ENCODE assay signal across 20 mouse cellular contexts in genomic region chr1:118454817-118455216, GRCm38 (mm10).
DNase-seq lines count a peak whose midpoint lies in the region; ATAC-seq and TF ChIP-seq lines count a peak whose summit lies in the region.
"Had no signal": no experiment of that assay in that cellular context is flagged by ENCODE, and none has a peak within 500 bp of the region (broad histone marks: within the 10 kb centered on the region; RNA-seq: fewer than 3 reads in every experiment).

No protein-coding gene starts in this region.

- no peak for TF ChIP-seq EP300 in liver, postnatal 0 days (IDR thresholded peaks at IDR 0.05; ENCODE audit: low read depth)
- TF ChIP-seq EP300 in CH12.LX (IDR thresholded peaks at IDR 0.05; ENCODE audit: low read length): no peak

- WGBS in liver, embryonic 16.5 days (ENCODE audit: insufficient replicate concordance): 84% methylated on average over 4 of the region's 4 CpGs
- 78% methylated on average over 4 of the region's 4 CpGs for WGBS in liver, postnatal 0 days (ENCODE audit: insufficient replicate concordance)
- 50% methylated on average over 4 of the region's 4 CpGs for WGBS in spleen, adult 2 months

- H3K36me3 ChIP-seq in liver, embryonic 16.5 days (ENCODE audit: control insufficient read depth, insufficient read depth): no peaks in the 10 kb centered on the region
- no peaks in the 10 kb centered on the region for H3K36me3 ChIP-seq in liver, postnatal 0 days (replicated peaks; ENCODE audit: insufficient read depth, low read length)
- peaks cover 0 to 23% of the 10 kb centered on the region in 2 experiments for H3K36me3 ChIP-seq in CH12.LX (replicated peaks in 1 of 2; ENCODE audit: control insufficient read depth in 1 of 2, insufficient read depth in 1 of 2, low read length in 1 of 2)
- no peaks in the 10 kb centered on the region for H3K36me3 ChIP-seq in spleen, adult 2 months (ENCODE audit: control insufficient read depth, insufficient read depth, low read length)
- no peaks in the 10 kb centered on the region for H3K36me3 ChIP-seq in splenic B cell, adult 2 months (ENCODE audit: control insufficient read depth, insufficient read depth, low read length, poor library complexity, severe bottlenecking)
- H3K36me3 ChIP-seq: heart, embryonic 15.5 days; hindbrain, embryonic 15.5 days had no signal

- peak overlapping the region; percentile 20; the same call in 1 of the 2 replicates for H3K27ac ChIP-seq in liver, embryonic 16.5 days (ENCODE audit: low read length)
- no peak overlapping the region for H3K27ac ChIP-seq in liver, postnatal 0 days (ENCODE audit: low read depth)
- peak overlapping the region; percentile 93 for H3K27ac ChIP-seq in CH12.LX (ENCODE audit: insufficient read depth, low read depth)
- H3K27ac ChIP-seq in spleen, adult 2 months (ENCODE audit: insufficient read depth, low read length): peak overlapping the region; percentile 84
- H3K27ac ChIP-seq: embryonic facial prominence, embryonic 12.5 days; heart, embryonic 15.5 days; hindbrain, embryonic 15.5 days had no signal

- peaks cover 44% of the 10 kb centered on the region for H3K4me1 ChIP-seq in liver, embryonic 16.5 days (ENCODE audit: control insufficient read depth, low read depth, low read length)
- peaks cover 30% of the 10 kb centered on the region for H3K4me1 ChIP-seq in liver, postnatal 0 days (ENCODE audit: insufficient read depth)
- peaks cover 40 to 79% of the 10 kb centered on the region in 2 experiments for H3K4me1 ChIP-seq in CH12.LX (ENCODE audit: control insufficient read depth in 1 of 2, insufficient read depth in 2 of 2)
- H3K4me1 ChIP-seq in spleen, adult 2 months (ENCODE audit: control insufficient read depth, insufficient read depth, insufficient read length): peaks cover 31% of the 10 kb centered on the region

- H3K79me2 ChIP-seq in CH12.LX (replicated peaks; ENCODE audit: control insufficient read depth, extremely low read depth, insufficient read depth, poor library complexity, severe bottlenecking): peaks cover 69% of the 10 kb centered on the region

- no peaks in the 10 kb centered on the region for H3K9me3 ChIP-seq in liver, embryonic 16.5 days (replicated peaks; ENCODE audit: control insufficient read depth, low read length)
- no peaks in the 10 kb centered on the region for H3K9me3 ChIP-seq in liver, postnatal 0 days (ENCODE audit: low read length)
- no peaks in the 10 kb centered on the region for H3K9me3 ChIP-seq in CH12.LX (replicated peaks; ENCODE audit: low read length)
- H3K9me3 ChIP-seq: embryonic facial prominence, embryonic 12.5 days; heart, embryonic 15.5 days; hindbrain, embryonic 15.5 days had no signal

- in situ Hi-C loops in CH12.LX (cut with MboI; ENCODE audit: low pct_ligation_motif_present, low pct_unique_long_range_greater_than_20kb, low sequenced_read_pairs): no loop called here

- no peak overlapping the region for H3K4me2 ChIP-seq in liver, embryonic 16.5 days (ENCODE audit: low read depth, low read length)
- H3K4me2 ChIP-seq in liver, postnatal 0 days (ENCODE audit: low read depth, low read length): no peak overlapping the region
- peak overlapping the region; percentile 77 for H3K4me2 ChIP-seq in CH12.LX (ENCODE audit: insufficient read depth, low read depth, poor library complexity, severe bottlenecking)
- H3K4me2 ChIP-seq: embryonic facial prominence, embryonic 12.5 days; heart, embryonic 11.5 days; heart, embryonic 15.5 days; hindbrain, embryonic 15.5 days had no signal

- intact Hi-C loops in heart, postnatal 14 days (cut with DNase I): loop anchor here (2.0 to 5.0 kb wide), 3 partner anchors 14 to 118 kb away; no protein-coding TSS in a partner anchor

- no peak for DNase-seq in liver, postnatal 0 days
- DNase-seq in CH12.LX (ENCODE audit: extremely low read depth): peak; percentile 72
- peak; percentile 51 to 75 for DNase-seq in spleen, adult 2 months (ENCODE audit: low read depth in 1 of 2, low spot score in 2 of 2)
- DNase-seq in splenic B cell, adult 2 months (ENCODE audit: low read depth, low spot score): peak; percentile 82
- no peak for DNase-seq in cerebellum, adult 9-11 months
- DNase-seq in heart, postnatal 14 days: no peak
- DNase-seq: adrenal gland, postnatal 14 days; cerebellum, adult 18-20 months; cerebellum, postnatal 14 days; gastrocnemius, postnatal 10 days; heart, adult 18-20 months; heart, postnatal 36 days had no signal

- ATAC-seq in liver, embryonic 16.5 days (ENCODE audit: low read depth): no peak
- no peak for ATAC-seq in liver, postnatal 0 days
- ATAC-seq: activated CD4-positive, CD25-positive, alpha-beta regulatory T cell, adult 4 months; forebrain, embryonic 16.5 days; Patski had no signal

- H3K27me3 ChIP-seq in liver, embryonic 16.5 days (ENCODE audit: control insufficient read depth, insufficient read depth, low read depth, low read length): no peaks in the 10 kb centered on the region
- no peaks in the 10 kb centered on the region for H3K27me3 ChIP-seq in liver, postnatal 0 days (ENCODE audit: insufficient read depth, low read length)
- H3K27me3 ChIP-seq in CH12.LX (replicated peaks): no peaks in the 10 kb centered on the region
- no peaks in the 10 kb centered on the region for H3K27me3 ChIP-seq in spleen, adult 2 months (ENCODE audit: control insufficient read depth, insufficient read depth, low read length)
- no peaks in the 10 kb centered on the region for H3K27me3 ChIP-seq in splenic B cell, adult 2 months (ENCODE audit: control insufficient read depth, insufficient read depth, low read length, poor library complexity, severe bottlenecking)
- H3K27me3 ChIP-seq: embryonic facial prominence, embryonic 12.5 days; heart, embryonic 15.5 days; hindbrain, embryonic 15.5 days; Patski had no signal

- dilution Hi-C loops in CH12.LX (cut with MboI; ENCODE audit: extremely low pct_ligation_motif_present, extremely low pct_unique_long_range_greater_than_20kb, low sequenced_read_pairs): no loop called here

- H3K9ac ChIP-seq in liver, embryonic 16.5 days (ENCODE audit: low read depth, low read length): no peak overlapping the region; the same call in 1 of the 2 replicates
- H3K9ac ChIP-seq in liver, postnatal 0 days (replicated peaks): no peak overlapping the region
- peak overlapping the region; percentile 57 for H3K9ac ChIP-seq in CH12.LX (ENCODE audit: insufficient read depth, low read depth)
- H3K9ac ChIP-seq: embryonic facial prominence, embryonic 12.5 days; heart, embryonic 15.5 days; hindbrain, embryonic 15.5 days had no signal

- no peak for TF ChIP-seq RAD21 in CH12.LX (IDR thresholded peaks at IDR 0.05; ENCODE audit: low read depth, low read length)

- H3K4me3 ChIP-seq in liver, embryonic 16.5 days (ENCODE audit: low read depth, low read length): no peak overlapping the region
- H3K4me3 ChIP-seq in liver, postnatal 0 days (ENCODE audit: low read depth, low read length): no peak overlapping the region
- H3K4me3 ChIP-seq in CH12.LX (replicated peaks in 1 of 3; ENCODE audit: low read depth in 2 of 3, low read length in 2 of 3, poor library complexity in 1 of 3): peak overlapping the region in 2 of 3 experiments; percentile 1 to 40
- H3K4me3 ChIP-seq in spleen, adult 2 months (ENCODE audit: extremely low read depth, insufficient read depth, insufficient read length): no peak overlapping the region
- H3K4me3 ChIP-seq: embryonic facial prominence, embryonic 12.5 days; heart, embryonic 15.5 days; hindbrain, embryonic 15.5 days had no signal

- no peak for TF ChIP-seq POLR2A in CH12.LX (IDR thresholded peaks at IDR 0.05; ENCODE audit: low read depth, low read length)
- no peak for TF ChIP-seq POLR2A in spleen, adult 2 months (IDR thresholded peaks at IDR 0.05; ENCODE audit: low read depth, low read length)

- no peak for TF ChIP-seq CTCF in liver, postnatal 0 days (IDR thresholded peaks at IDR 0.05; ENCODE audit: low read depth)
- TF ChIP-seq CTCF in CH12.LX (conservative IDR thresholded peaks at IDR 0.05 in 1 of 2, IDR thresholded peaks at IDR 0.05 in 1 of 2; ENCODE audit: low read depth in 2 of 2, low read length in 2 of 2): no peak
- TF ChIP-seq CTCF in spleen, adult 2 months (IDR thresholded peaks at IDR 0.05; ENCODE audit: extremely low read depth, insufficient read depth, insufficient read length, insufficient replicate concordance): no peak

TF ChIP-seq in CH12.LX, 34 proteins besides CTCF, POLR2A, EP300 and RAD21 (continues in another document):
- TF ChIP-seq ZC3H11A (IDR thresholded peaks at IDR 0.05; ENCODE audit: low read depth, low read length) (no peak), POLR2AphosphoS2 (IDR thresholded peaks at IDR 0.05; ENCODE audit: low read depth, low read length) (no peak), HCFC1 (IDR thresholded peaks at IDR 0.05; ENCODE audit: low read depth, low read length) (no peak), ELF1 (IDR thresholded peaks at IDR 0.05; ENCODE audit: low read depth, low read length) (no peak), NRF1 (IDR thresholded peaks at IDR 0.05; ENCODE audit: low read depth, low read length) (0 out of 2 replicates have a peak, but pooled peaks have one; percentile 22), MAX (IDR thresholded peaks at IDR 0.05; ENCODE audit: low read length) (no peak), MYC (IDR thresholded peaks at IDR 0.05; ENCODE audit: low read depth, low read length) (no peak), BHLHE40 (IDR thresholded peaks at IDR 0.05; ENCODE audit: low read depth, low read length) (peak; percentile 23; the same call in 1 of the 2 replicates), MAFK (IDR thresholded peaks at IDR 0.05; ENCODE audit: insufficient replicate concordance, low read length) (no peak), JUN (IDR thresholded peaks at IDR 0.05; ENCODE audit: insufficient read depth, low read depth, low read length) (no peak), CHD1 (IDR thresholded peaks at IDR 0.05; ENCODE audit: low read depth, low read length) (no peak; the same call in 1 of the 2 replicates), SIN3A (IDR thresholded peaks at IDR 0.05; ENCODE audit: low read length) (no peak), SMC3 (IDR thresholded peaks at IDR 0.05; ENCODE audit: low read depth, low read length) (no peak), MEF2A (IDR thresholded peaks at IDR 0.05; ENCODE audit: borderline replicate concordance, low read depth, low read length) (no peak), ETS1 (conservative IDR thresholded peaks at IDR 0.05; ENCODE audit: low read depth, low read length) (0 out of 2 replicates have a peak, but pooled peaks have one; percentile 16), CHD2 (IDR thresholded peaks at IDR 0.05; ENCODE audit: low read length) (no peak), ZKSCAN1 (IDR thresholded peaks at IDR 0.05; ENCODE audit: borderline replicate concordance, low read depth, low read length) (no peak), KAT2A (IDR thresholded peaks at IDR 0.05; ENCODE audit: insufficient replicate concordance, low read length) (no peak), JUND (conservative IDR thresholded peaks at IDR 0.05; ENCODE audit: low read depth, low read length) (no peak), USF2 (conservative IDR thresholded peaks at IDR 0.05; ENCODE audit: low read depth, low read length) (no peak), TBP (conservative IDR thresholded peaks at IDR 0.05; ENCODE audit: low read depth, low read length) (no peak), MXI1 (IDR thresholded peaks at IDR 0.05; ENCODE audit: low read depth, low read length) (no peak)

Comparison
In these comparisons a context has a peak if more than half of its experiments do, and no peak if none do; other contexts are left out.
1. H3K4me3 ChIP-seq: peak in CH12.LX (2 of 3); none in liver, embryonic 16.5 days (single experiment), liver, postnatal 0 days (single experiment) and spleen, adult 2 months (single experiment).
2. DNase-seq: peak in CH12.LX (single experiment), spleen, adult 2 months (2 of 2) and splenic B cell, adult 2 months (single experiment); none in liver, postnatal 0 days (single experiment), cerebellum, adult 9-11 months (single experiment) and heart, postnatal 14 days (0 of 2).